Mouse (Mus musculus): ENCODE measurements around the gene Alg14. TPM values are rescaled to one million over a fixed set of nuclear protein-coding genes. Genes with fewer than 3 reads are reported as not detected.

Gene Alg14
- polyA plus RNA-seq, 1 experiment: 6.4 TPM

DNA sequence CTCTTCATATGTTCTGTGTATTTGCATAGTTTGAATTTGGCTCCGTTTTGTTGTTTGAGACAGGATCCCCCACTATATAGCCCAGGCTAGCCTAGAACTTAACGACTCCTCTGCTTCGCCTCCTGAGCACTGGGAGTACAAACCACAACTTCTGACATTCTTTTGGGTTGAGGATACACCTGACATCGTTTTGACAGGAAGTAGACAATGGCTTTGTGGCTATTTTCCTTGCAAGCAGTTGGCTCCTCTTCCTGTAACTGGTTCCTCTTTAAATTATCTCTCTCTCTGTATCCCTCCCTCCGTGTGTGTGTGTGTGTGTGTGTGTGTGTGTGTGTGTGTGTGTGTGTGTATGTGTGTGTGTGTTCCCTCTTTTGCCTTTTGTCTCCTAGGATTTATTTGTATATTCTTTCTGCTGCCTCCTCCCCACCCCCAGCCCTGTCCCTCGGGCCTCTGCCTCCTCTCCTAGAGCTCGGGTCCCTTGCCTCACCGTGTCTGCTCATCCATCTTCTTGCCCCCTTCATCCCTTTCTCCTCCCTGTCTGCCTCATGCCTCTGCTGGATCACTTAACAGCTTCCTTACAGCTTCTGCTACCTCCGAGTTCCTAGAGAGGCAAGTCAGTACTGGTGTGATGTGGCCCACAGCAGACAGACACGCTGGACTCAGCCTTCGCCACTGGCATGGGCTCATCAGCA is 53.5 kb downstream of the Alg14 start:
- 28% methylated on average over 11 of the region's 11 CpGs for WGBS
- no peaks in the 10 kb centered on the region for H3K36me3 ChIP-seq (ENCODE audit: control insufficient read depth, insufficient read depth, low read length)
- H3K27ac ChIP-seq (ENCODE audit: insufficient read depth, low read depth, low read length): peak overlapping the region; percentile 60
- TF ChIP-seq POLR2A (IDR thresholded peaks at IDR 0.05; ENCODE audit: low read depth, low read length): no peak
- H3K4me3 ChIP-seq (ENCODE audit: low read depth, low read length): no peak overlapping the region
- peaks cover 20% of the 10 kb centered on the region for H3K4me1 ChIP-seq (ENCODE audit: control insufficient read depth, insufficient read depth, insufficient read length, low read length)
- no peaks in the 10 kb centered on the region for H3K27me3 ChIP-seq (ENCODE audit: control insufficient read depth, insufficient read depth, low read length)

DNA sequence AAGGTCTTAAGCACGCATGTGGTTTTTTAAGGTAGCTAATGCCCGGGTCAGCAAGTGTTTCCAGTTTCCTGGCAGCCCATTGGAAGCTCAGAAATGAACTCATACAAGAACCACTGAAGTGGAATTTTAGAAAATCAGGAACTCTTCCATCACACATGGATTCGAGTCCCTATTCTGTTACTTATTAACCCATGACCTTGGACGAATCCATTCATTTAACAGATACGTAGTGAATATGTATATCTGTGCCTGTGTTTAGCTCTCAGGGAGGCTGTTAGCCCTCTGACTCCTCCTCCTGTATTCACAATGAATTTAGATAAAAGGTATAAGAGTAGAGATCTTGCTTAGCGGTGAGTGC is 54.0 kb downstream of the Alg14 start:
- Histone ChIP-seq H3K36me3 (ENCODE audit: control insufficient read depth, insufficient read depth, low read length) (no peaks in the 10 kb centered on the region), H3K4me3 (ENCODE audit: low read depth, low read length) (no peak overlapping the region), H3K27me3 (ENCODE audit: control insufficient read depth, insufficient read depth, low read length) (no peaks in the 10 kb centered on the region), H3K4me1 (ENCODE audit: control insufficient read depth, insufficient read depth, insufficient read length, low read length) (peaks cover 18% of the 10 kb centered on the region), H3K27ac (ENCODE audit: insufficient read depth, low read depth, low read length) (peak overlapping the region; percentile 60)
- WGBS: 22% methylated on average over 6 of the region's 6 CpGs
- no peak for TF ChIP-seq POLR2A (IDR thresholded peaks at IDR 0.05; ENCODE audit: low read depth, low read length)
- TF ChIP-seq CTCF (IDR thresholded peaks at IDR 0.05; ENCODE audit: extremely low read depth, insufficient read length, insufficient replicate concordance, low read depth, low read length): no peak

DNA sequence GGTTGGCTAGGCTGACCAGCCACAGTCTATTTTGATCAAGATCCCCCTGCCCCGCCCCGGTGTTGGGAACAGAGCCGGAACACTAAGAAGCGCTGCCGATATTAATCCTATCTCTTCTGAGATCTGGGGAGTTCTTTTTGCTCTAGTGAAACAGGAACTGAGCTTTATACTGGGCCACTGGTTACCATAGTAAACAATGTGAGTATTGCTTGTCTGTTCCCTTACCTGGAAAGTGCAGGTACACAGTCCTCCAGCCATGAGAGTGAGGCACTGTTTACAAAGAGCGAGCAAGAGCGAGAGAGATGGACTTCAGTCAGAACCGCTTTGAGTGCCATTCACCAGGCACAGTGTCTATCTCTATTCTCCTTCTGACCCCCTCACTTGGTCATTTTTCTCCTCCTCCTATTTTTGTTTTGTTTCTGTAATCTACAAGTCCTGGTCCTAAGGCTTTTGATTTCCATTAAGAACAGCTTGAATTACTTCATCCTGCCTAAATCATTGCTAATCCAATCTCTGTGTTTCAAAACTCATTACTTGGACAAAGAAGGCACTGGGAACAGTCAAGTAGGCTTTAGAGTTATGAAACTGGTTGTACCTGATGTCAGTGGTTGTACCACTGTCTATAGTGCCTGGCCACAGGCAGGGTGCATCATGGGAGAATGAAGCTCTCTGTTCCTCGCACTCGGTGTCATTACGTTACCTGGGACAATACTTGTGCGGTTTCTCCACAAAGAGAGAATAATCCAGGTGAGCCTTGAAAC is 55.1 kb downstream of the Alg14 start:
- Histone ChIP-seq H3K4me3 (ENCODE audit: low read depth, low read length) (peak overlapping the region; percentile 29), H3K36me3 (ENCODE audit: control insufficient read depth, insufficient read depth, low read length) (no peaks in the 10 kb centered on the region), H3K4me1 (ENCODE audit: control insufficient read depth, insufficient read depth, insufficient read length, low read length) (peaks cover 16% of the 10 kb centered on the region), H3K27ac (ENCODE audit: insufficient read depth, low read depth, low read length) (peak overlapping the region; percentile 51; the same call in 1 of the 2 replicates), H3K27me3 (ENCODE audit: control insufficient read depth, insufficient read depth, low read length) (no peaks in the 10 kb centered on the region)
- no peak for TF ChIP-seq POLR2A (IDR thresholded peaks at IDR 0.05; ENCODE audit: low read depth, low read length)
- TF ChIP-seq CTCF (IDR thresholded peaks at IDR 0.05; ENCODE audit: extremely low read depth, insufficient read length, insufficient replicate concordance, low read depth, low read length): no peak
- 44% methylated on average over 12 of the region's 12 CpGs for WGBS

DNA sequence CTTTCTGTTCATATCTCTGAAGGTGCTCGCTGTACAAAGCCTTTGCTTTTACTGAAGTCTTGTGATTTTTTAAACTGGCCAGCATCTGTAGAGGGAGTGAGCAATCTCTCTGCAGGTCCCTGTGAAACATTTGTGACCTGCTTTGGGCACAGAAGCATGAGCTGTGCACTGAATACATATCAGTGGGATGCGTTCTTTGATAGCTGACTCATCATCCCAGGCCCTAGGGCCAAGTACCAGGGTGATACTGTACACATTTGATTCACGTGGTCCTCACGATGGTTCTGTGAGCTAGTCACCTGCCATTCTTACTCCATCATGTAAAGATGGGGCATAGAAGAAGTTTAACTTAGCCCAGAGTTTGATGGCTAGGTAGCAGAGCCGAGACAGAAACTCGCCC is 57.2 kb downstream of the Alg14 start:
- Histone ChIP-seq H3K4me3 (ENCODE audit: low read depth, low read length) (no peak overlapping the region), H3K4me1 (ENCODE audit: control insufficient read depth, insufficient read depth, insufficient read length, low read length) (peaks cover 14% of the 10 kb centered on the region), H3K27ac (ENCODE audit: insufficient read depth, low read depth, low read length) (no peak overlapping the region), H3K27me3 (ENCODE audit: control insufficient read depth, insufficient read depth, low read length) (no peaks in the 10 kb centered on the region), H3K36me3 (ENCODE audit: control insufficient read depth, insufficient read depth, low read length) (no peaks in the 10 kb centered on the region)
- no peak for TF ChIP-seq POLR2A (IDR thresholded peaks at IDR 0.05; ENCODE audit: low read depth, low read length)
- no peak for TF ChIP-seq CTCF (IDR thresholded peaks at IDR 0.05; ENCODE audit: extremely low read depth, insufficient read length, insufficient replicate concordance, low read depth, low read length)
- 87% methylated on average over 6 of the region's 6 CpGs for WGBS

DNA sequence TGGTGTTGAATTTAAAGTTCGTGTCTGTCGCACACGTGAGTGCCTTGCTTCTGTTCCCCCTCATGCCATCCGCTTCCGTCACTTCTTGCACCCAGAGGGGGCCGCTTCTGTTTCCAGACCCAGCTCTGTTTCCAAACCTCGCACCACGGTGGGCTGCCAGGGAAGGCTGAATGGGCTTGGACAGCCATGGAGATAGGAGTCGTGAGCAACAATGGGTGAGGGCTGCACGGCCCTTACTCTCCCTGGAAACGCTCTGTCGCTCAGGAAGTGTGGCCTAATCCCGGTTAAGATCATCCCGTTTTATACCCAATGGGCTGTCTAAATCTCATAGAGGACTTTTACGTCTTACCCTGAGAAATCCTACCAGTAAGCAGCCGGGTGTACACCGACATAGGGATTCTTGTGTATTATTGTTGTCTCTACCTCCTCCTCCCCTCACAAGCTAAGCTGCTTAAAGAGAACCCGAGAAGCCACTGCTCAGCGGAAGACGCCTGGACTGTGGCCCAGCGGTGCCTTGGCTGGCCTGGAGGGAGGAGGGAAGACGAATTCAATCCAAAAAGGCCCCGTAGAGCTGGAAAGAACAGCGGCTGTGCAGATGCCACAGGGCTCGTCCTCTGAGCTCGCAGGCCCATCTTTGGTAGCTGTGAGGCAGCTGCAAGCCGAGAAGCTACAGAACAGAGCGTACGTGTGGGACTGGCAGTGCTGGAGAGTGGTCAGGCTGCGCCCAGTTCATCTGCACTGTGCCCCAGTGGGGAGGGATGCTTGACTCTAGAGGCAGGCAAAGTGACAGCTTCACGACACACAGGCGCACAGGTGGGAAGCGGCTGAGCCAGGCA is 58.0 kb downstream of the Alg14 start:
- no peak for TF ChIP-seq POLR2A (IDR thresholded peaks at IDR 0.05; ENCODE audit: low read depth, low read length)
- H3K4me1 ChIP-seq (ENCODE audit: control insufficient read depth, insufficient read depth, insufficient read length, low read length): peaks cover 14% of the 10 kb centered on the region
- 87% methylated on average over 33 of the region's 33 CpGs for WGBS
- no peak overlapping the region for H3K27ac ChIP-seq (ENCODE audit: insufficient read depth, low read depth, low read length)
- no peak overlapping the region for H3K4me3 ChIP-seq (ENCODE audit: low read depth, low read length)
- H3K27me3 ChIP-seq (ENCODE audit: control insufficient read depth, insufficient read depth, low read length): no peaks in the 10 kb centered on the region
- no peaks in the 10 kb centered on the region for H3K36me3 ChIP-seq (ENCODE audit: control insufficient read depth, insufficient read depth, low read length)

DNA sequence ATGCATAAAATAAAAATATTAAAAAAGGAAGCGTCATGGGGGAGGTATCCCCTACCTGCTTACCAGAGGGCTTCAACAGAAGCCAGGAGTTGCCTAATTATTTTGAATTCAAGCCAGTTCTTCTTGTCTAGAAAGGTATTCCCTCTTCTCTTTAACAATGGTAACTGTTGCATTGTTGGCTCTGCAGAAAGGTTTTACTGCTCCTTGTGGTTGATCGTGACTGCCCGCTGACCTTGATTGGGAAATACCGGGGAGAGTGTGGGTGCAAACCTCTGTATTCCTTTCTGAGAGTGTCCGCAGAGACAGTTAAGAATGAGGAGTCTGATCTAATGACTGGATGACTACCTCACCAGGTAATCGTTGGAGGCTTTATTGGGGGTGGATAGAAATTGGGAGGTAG is 59.7 kb downstream of the Alg14 start:
- no peaks in the 10 kb centered on the region for H3K27me3 ChIP-seq (ENCODE audit: control insufficient read depth, insufficient read depth, low read length)
- H3K4me1 ChIP-seq (ENCODE audit: control insufficient read depth, insufficient read depth, insufficient read length, low read length): peaks cover 4% of the 10 kb centered on the region; the same call in 1 of the 2 replicates
- no peak overlapping the region for H3K4me3 ChIP-seq (ENCODE audit: low read depth, low read length)
- 84% methylated on average over 6 of the region's 6 CpGs for WGBS
- no peak overlapping the region for H3K27ac ChIP-seq (ENCODE audit: insufficient read depth, low read depth, low read length)
- TF ChIP-seq POLR2A (IDR thresholded peaks at IDR 0.05; ENCODE audit: low read depth, low read length): no peak
- no peak for TF ChIP-seq CTCF (IDR thresholded peaks at IDR 0.05; ENCODE audit: extremely low read depth, insufficient read length, insufficient replicate concordance, low read depth, low read length)
- 0 out of 2 replicates have a peak, but pooled peaks cover 2% of the 10 kb centered on the region for H3K36me3 ChIP-seq (ENCODE audit: control insufficient read depth, insufficient read depth, low read length)

DNA sequence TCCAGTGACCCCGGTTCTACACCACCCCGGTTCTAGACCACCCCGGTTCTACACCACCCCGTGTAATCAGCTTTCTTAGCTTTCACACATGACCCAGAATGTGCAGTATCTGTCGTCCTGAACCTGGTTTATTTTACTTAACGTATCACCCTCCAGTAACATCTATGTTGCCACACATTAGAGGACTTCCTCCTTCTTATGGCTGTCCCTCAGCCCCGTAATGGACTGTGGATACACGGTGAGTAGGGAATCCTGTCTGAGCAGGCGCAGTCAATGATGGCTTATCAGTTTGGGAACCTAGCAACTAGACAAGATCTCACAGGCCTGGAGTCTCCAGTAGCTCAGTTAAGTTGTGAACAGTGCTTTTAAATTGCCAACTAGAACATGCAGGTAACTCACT is 62.7 kb downstream of the Alg14 start:
- Histone ChIP-seq H3K4me3 (ENCODE audit: low read depth, low read length) (no peak overlapping the region), H3K4me1 (ENCODE audit: control insufficient read depth, insufficient read depth, insufficient read length, low read length) (peaks cover 2% of the 10 kb centered on the region; the same call in 1 of the 2 replicates), H3K27me3 (ENCODE audit: control insufficient read depth, insufficient read depth, low read length) (no peaks in the 10 kb centered on the region), H3K27ac (ENCODE audit: insufficient read depth, low read depth, low read length) (no peak overlapping the region), H3K36me3 (ENCODE audit: control insufficient read depth, insufficient read depth, low read length) (0 out of 2 replicates have a peak, but pooled peaks cover 2% of the 10 kb centered on the region)
- TF ChIP-seq CTCF (IDR thresholded peaks at IDR 0.05; ENCODE audit: extremely low read depth, insufficient read length, insufficient replicate concordance, low read depth, low read length) (no peak), POLR2A (IDR thresholded peaks at IDR 0.05; ENCODE audit: low read depth, low read length) (no peak)
- WGBS: 85% methylated on average over 9 of the region's 9 CpGs

All from small intestine, adult 2 months (tissue).